Mouse (Mus musculus) forebrain, embryonic 16.5 days (tissue): Measurements from ENCODE around the gene Glipr2. TPM values are rescaled to one million over a fixed set of nuclear protein-coding genes. Genes with fewer than 3 reads are reported as not detected.
A peak's percentile ranks its signal among the peaks of the same experiment; 100 is the strongest.

ENCODE experiments used
- ATAC-seq: fragments of 200-750 bp; cut with Nextera tagmentation; 2 replicates; pipeline ENCODE4 v1.8.0; 2017; ENCODE audit warnings: mild to moderate bottlenecking, moderate library complexity
- H3K27ac ChIP-seq: fragments of 300-500 bp; sonication (generic); 2 replicates; pipeline ENCODE4 v1.5.1; 2014; ENCODE audit warnings: low read length, control low read depth
- H3K27me3 ChIP-seq: fragments of 300-500 bp; sonication (generic); replicated peaks from 2 replicates; pipeline ENCODE4 v1.6.1; 2014; ENCODE audit warnings: low read length; ENCODE audit not compliant: control insufficient read depth, insufficient read depth
- H3K36me3 ChIP-seq: fragments of 300-500 bp; sonication (generic); 2 replicates; pipeline ENCODE4 v1.6.1; 2014; ENCODE audit not compliant: control insufficient read depth, insufficient read depth
- H3K4me1 ChIP-seq: fragments of 300-500 bp; sonication (generic); replicated peaks from 2 replicates; pipeline ENCODE4 v1.6.1; 2014; ENCODE audit warnings: low read length; ENCODE audit not compliant: control insufficient read depth, insufficient read depth
- H3K4me2 ChIP-seq: fragments of 300-500 bp; sonication (generic); 2 replicates; pipeline ENCODE4 v1.6.1; 2014; ENCODE audit warnings: mild to moderate bottlenecking, low read length, control low read depth
- H3K4me3 ChIP-seq: fragments of 300-500 bp; sonication (generic); replicated peaks from 2 replicates; pipeline ENCODE4 v1.5.1; 2014; ENCODE audit warnings: mild to moderate bottlenecking, low read length, control low read depth
- H3K9ac ChIP-seq: fragments of 300-500 bp; sonication (generic); replicated peaks from 2 replicates; pipeline ENCODE4 v1.6.1; 2014; ENCODE audit warnings: low read depth, low read length, control low read depth
- H3K9me3 ChIP-seq: fragments of 300-500 bp; sonication (generic); 2 replicates; pipeline ENCODE4 v1.6.1; 2016; ENCODE audit warnings: low read length; ENCODE audit not compliant: control insufficient read depth
- WGBS: fragments of 180-500 bp; shearing (Covaris S2); extraction: QIAGEN DNeasy Blood & Tissue Kit; methylation state at CpG from one replicate; pipeline ENCODE4 v1.1.7; 2014; 5-methylcytosine and 5-hydroxymethylcytosine counted together
- polyA plus RNA-seq: library from polyadenylated mRNA; unstranded; fragments of >200 nt; fragmentation: Nextera tagmentation; extraction: Ambion mirVana; gene quantifications from 2 replicates; pipeline ENCODE4 v1.2.1, GENCODE M21; 2015

Glipr2 gene
- polyA plus RNA-seq, 1 experiment from 2014 or later: 27.2 TPM

GRCm38 (mm10) chr4:43968650-43969049 lies 11.4 kb downstream of the Glipr2 start:
- Histone ChIP-seq H3K4me1 (peaks cover 13% of the 10 kb centered on the region), H3K27ac (no peak overlapping the region), H3K4me3 (no peak overlapping the region), H3K9ac (no peak overlapping the region), H3K4me2 (no peak overlapping the region), H3K9me3 (no peaks in the 10 kb centered on the region), H3K36me3 (no peaks in the 10 kb centered on the region), H3K27me3 (no peaks in the 10 kb centered on the region)
- no peak for ATAC-seq
- WGBS: 55% methylated on average over 13 of the region's 13 CpGs

- H3K9ac ChIP-seq: no peak overlapping the region; the same call in 1 of the 2 replicates
- no peak overlapping the region for H3K27ac ChIP-seq
- ATAC-seq: peak; percentile 57; the same call in 1 of the 2 replicates
- no peaks in the 10 kb centered on the region for H3K9me3 ChIP-seq
- WGBS: 11% methylated on average over 4 of the region's 4 CpGs
- no peak overlapping the region for H3K4me3 ChIP-seq
- H3K4me2 ChIP-seq: no peak overlapping the region
- no peaks in the 10 kb centered on the region for H3K27me3 ChIP-seq
- no peaks in the 10 kb centered on the region for H3K36me3 ChIP-seq
- peaks cover 13% of the 10 kb centered on the region for H3K4me1 ChIP-seq
Observed at GRCm38 (mm10) chr4:43969373-43969772, 12.2 kb downstream of the Glipr2 start.

- H3K9ac ChIP-seq: no peak overlapping the region
- no peaks in the 10 kb centered on the region for H3K27me3 ChIP-seq
- ATAC-seq: no peak
- H3K36me3 ChIP-seq: no peaks in the 10 kb centered on the region
- H3K9me3 ChIP-seq: no peaks in the 10 kb centered on the region
- no peak overlapping the region for H3K4me3 ChIP-seq
- peaks cover 13% of the 10 kb centered on the region for H3K4me1 ChIP-seq
- WGBS: 83% methylated on average over 20 of the region's 20 CpGs
- no peak overlapping the region for H3K27ac ChIP-seq
- H3K4me2 ChIP-seq: no peak overlapping the region
Observed at GRCm38 (mm10) chr4:43970393-43971330, 13.5 kb downstream of the Glipr2 start.

- Histone ChIP-seq H3K36me3 (no peaks in the 10 kb centered on the region), H3K9me3 (no peaks in the 10 kb centered on the region), H3K9ac (no peak overlapping the region), H3K4me2 (no peak overlapping the region), H3K4me3 (no peak overlapping the region), H3K27me3 (no peaks in the 10 kb centered on the region), H3K27ac (no peak overlapping the region), H3K4me1 (peaks cover 13% of the 10 kb centered on the region)
- WGBS: 73% methylated on average over 9 of the region's 9 CpGs
- no peak for ATAC-seq
Observed at GRCm38 (mm10) chr4:43971541-43972136, 14.4 kb downstream of the Glipr2 start.

GRCm38 (mm10) chr4:43972137-43972591 lies 15.0 kb downstream of the Glipr2 start:
- peak; percentile 24; the same call in 1 of the 2 replicates for ATAC-seq
- Histone ChIP-seq H3K4me1 (peaks cover 13% of the 10 kb centered on the region), H3K9me3 (no peaks in the 10 kb centered on the region), H3K4me3 (no peak overlapping the region), H3K4me2 (no peak overlapping the region), H3K27ac (no peak overlapping the region), H3K27me3 (no peaks in the 10 kb centered on the region), H3K9ac (no peak overlapping the region), H3K36me3 (no peaks in the 10 kb centered on the region)
- WGBS: 6% methylated on average over 8 of the region's 8 CpGs

- Histone ChIP-seq H3K4me1 (peaks cover 14% of the 10 kb centered on the region), H3K9me3 (no peaks in the 10 kb centered on the region), H3K4me2 (no peak overlapping the region), H3K27ac (no peak overlapping the region), H3K4me3 (no peak overlapping the region), H3K36me3 (no peaks in the 10 kb centered on the region), H3K27me3 (no peaks in the 10 kb centered on the region), H3K9ac (no peak overlapping the region)
- 50% methylated on average over 4 of the region's 4 CpGs for WGBS
- no peak for ATAC-seq
Observed at GRCm38 (mm10) chr4:43973526-43973981, 16.4 kb downstream of the Glipr2 start.

GRCm38 (mm10) chr4:43974914-43975616 lies 17.9 kb downstream of the Glipr2 start:
- Histone ChIP-seq H3K9me3 (no peaks in the 10 kb centered on the region), H3K27ac (no peak overlapping the region), H3K4me1 (peaks cover 20% of the 10 kb centered on the region), H3K4me2 (no peak overlapping the region), H3K9ac (no peak overlapping the region), H3K4me3 (no peak overlapping the region), H3K36me3 (no peaks in the 10 kb centered on the region), H3K27me3 (no peaks in the 10 kb centered on the region)
- 79% methylated on average over 9 of the region's 10 CpGs for WGBS
- ATAC-seq: no peak

GRCm38 (mm10) chr4:43976223-43976740 lies 19.1 kb downstream of the Glipr2 start:
- Histone ChIP-seq H3K4me3 (no peak overlapping the region), H3K36me3 (no peaks in the 10 kb centered on the region), H3K4me2 (no peak overlapping the region), H3K4me1 (peaks cover 23% of the 10 kb centered on the region), H3K27me3 (no peaks in the 10 kb centered on the region), H3K27ac (no peak overlapping the region), H3K9me3 (no peaks in the 10 kb centered on the region), H3K9ac (no peak overlapping the region)
- no peak for ATAC-seq
- 83% methylated on average over 6 of the region's 6 CpGs for WGBS
